Mouse (Mus musculus) embryo, embryonic 11 days (tissue): ENCODE results near the gene Hhipl2.
A peak's percentile ranks its signal among the peaks of the same experiment; 100 is the strongest.
"Not testable (repeated sequence)": the region's sequence is repeated elsewhere in the genome, so short reads cannot be mapped to it uniquely, and the experiment has no call there.

Experiments
- DNase-seq: peaks from one replicate; pipeline ENCODE4 v3.0.0-alpha.2; 2015

Hhipl2 gene

DNA sequence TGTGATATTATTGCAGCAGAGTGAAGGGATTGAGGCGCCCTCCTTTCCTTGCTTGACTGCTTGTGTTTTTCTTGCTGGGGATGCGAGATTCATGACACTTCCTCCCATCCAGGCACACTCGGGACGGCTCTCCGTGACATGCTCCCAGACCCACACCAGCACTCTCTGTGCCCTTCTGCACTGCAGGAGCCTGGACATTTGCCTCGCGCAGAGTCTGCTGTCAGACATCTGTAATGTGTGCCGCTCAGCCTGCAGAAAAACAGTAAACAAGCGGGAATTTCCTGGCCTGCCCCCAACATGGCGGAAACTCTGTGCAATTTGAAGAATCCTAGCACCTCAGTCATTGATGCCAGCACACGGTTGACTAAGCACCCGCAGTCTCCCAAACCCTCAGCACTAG is at the start of gene Hhipl2:
Gene Hhipl2, plus strand, starts transcription at position 343 of the 400 bp plus-strand sequence.
- DNase-seq: no peak

DNA sequence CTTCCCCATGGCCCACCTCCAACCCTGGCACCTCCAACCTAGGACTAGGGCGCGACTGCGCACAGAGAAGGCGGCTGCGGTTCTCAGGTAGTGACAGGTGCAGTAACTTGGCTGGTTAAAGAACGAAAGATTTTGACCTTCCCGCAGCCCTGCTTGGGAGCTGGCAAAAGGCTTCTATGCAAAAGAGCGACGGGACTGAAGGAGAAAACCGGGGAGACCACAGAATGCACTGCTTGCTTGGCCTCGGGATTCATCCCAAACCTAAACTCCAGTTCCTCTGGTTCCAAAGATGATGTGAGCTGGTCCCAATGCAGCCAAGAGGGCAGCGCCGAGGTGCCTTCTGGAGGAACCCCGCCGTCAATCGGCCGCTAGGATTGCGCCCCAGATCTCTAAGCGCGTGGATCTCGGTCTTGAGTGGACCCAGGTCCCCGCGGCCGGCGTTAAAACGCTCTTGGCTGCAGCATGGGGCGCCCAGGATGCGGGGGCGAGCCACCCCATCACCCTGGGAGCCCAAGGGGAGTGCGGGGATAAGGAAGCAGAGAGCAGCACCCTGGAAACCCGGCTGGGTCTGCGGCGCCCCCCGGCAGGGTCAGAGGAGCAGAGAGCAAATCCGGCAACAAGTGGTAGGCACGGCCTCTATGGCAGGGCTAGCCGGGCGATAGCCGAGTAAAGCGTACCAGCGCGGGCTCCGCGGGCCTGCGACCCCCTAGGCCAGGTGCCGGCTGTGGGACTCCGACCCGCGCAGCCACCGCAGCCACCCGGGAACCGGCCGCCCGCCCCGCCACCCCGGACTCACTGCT is 49.2 kb upstream of the Hhipl2 start:
- peak; percentile 43 for DNase-seq

- peak; percentile 96 for DNase-seq
Measured at GRCm38 (mm10) chr1:183369427-183370014, 48.5 kb upstream of the Hhipl2 start, which contains the start of gene Mia3. Mia3 (minus strand) TSS chr1:183369553.

DNA sequence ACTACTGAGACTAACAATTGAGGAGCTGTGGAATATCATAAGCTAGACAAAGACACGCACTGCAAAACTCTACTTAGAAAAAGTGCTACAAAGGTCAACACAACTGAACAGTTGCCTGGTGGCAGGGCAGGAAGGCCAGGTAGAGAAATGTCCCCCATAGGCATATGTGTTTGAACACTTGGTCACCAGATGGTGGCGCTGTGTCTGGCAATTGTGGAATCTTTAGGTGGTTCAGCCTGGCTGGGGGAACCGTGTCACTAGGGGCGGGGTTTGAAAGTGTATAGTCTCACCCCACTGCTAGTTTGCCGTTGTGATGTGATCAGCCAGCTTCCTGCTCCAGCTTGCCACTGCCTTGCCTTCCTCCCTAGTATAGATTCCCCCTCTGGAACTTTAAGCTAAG is 43.3 kb upstream of the Hhipl2 start:
- DNase-seq: no peak

GRCm38 (mm10) chr1:183377045-183377444 is 41.0 kb upstream of the Hhipl2 start:
- no peak for DNase-seq

DNA sequence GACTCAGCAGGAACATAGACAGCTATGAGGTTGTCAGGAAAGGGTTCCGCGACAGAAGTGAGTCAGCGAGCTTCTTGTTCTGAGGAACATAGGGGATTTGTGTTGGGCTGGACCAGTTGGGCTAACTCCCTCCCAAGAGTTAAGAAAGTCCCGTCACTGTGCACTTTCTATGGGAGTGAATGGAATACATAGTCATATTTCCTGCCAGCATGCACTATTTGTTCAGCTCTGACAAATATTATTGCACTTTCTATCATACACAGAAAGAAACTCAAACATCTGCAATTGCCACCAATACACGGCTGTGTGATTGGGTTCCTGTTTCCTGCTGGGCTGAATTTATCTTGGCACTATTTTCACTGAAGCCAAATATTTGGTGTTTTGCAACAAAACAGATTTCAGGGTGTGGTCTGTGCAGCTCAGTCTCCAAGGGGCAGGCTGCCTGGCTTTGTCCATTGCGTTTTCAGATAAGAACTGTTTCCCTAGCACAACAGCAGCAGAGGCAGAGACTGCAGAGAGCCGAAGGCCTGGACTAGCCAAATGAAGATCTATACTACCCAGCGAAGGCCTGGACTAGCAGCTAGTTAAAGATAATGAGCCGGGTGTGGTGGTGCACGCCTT is 39.6 kb upstream of the Hhipl2 start:
- DNase-seq: no peak

GRCm38 (mm10) chr1:183379376-183379775 is 38.6 kb upstream of the Hhipl2 start:
- DNase-seq: not testable (repeated sequence)

DNA sequence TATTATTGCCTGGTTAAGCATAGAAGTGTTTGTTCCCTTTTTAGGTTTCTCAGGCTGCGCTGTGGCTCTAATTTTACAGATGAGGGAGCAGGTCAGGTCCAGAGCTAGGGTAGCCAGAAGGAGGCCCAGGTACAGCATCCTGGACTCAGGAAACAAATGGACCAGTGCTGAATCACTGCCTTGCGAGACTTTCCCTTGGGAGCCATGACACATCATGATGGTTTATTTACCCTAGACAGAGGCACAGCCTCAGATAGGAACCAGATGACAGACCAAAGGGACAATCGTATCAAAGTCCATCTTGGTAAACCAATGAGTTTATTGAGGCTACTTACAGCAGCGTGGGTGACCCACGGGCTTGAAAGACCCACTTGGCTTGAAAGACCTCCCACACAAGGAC is 36.2 kb upstream of the Hhipl2 start:
- no peak for DNase-seq

DNA sequence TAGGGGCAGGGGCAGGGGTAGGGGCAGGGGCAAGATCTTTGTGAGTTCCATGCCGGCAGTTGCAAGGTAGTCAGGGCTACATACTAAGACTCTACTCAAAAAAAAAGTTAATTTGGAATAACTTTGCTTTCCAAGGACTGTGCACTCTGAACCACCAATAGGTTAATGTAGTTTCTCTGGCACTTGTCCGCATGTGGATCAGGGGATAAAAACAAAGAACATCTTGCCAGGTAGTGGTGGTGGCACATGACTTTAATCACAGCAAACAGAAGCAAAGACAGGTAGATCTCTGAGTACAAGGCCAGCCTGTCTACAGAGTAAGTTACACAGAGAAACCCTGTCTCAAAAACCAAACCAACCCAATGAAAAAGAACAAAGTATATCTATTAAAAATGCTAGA is 35.4 kb upstream of the Hhipl2 start:
- no peak for DNase-seq

DNA sequence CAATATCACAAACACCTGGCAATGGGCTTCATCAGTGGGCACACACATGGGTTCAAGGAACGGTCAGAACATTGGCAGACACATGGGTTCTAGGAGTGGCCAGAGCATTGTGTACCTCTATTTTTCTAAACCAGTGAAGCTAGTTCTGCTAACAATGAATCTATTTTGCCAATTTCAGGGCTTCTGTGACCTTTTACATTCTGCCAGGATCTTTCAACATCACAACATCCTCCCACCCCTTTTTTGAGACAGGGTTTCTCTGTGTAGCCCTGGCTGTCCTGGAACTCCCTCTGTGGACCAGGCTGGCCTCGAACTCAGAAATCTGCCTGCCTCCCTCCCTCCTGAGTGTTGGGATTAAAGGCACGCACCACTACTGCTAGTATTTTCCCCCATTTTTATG is 30.6 kb upstream of the Hhipl2 start:
- not testable (repeated sequence) for DNase-seq

DNA sequence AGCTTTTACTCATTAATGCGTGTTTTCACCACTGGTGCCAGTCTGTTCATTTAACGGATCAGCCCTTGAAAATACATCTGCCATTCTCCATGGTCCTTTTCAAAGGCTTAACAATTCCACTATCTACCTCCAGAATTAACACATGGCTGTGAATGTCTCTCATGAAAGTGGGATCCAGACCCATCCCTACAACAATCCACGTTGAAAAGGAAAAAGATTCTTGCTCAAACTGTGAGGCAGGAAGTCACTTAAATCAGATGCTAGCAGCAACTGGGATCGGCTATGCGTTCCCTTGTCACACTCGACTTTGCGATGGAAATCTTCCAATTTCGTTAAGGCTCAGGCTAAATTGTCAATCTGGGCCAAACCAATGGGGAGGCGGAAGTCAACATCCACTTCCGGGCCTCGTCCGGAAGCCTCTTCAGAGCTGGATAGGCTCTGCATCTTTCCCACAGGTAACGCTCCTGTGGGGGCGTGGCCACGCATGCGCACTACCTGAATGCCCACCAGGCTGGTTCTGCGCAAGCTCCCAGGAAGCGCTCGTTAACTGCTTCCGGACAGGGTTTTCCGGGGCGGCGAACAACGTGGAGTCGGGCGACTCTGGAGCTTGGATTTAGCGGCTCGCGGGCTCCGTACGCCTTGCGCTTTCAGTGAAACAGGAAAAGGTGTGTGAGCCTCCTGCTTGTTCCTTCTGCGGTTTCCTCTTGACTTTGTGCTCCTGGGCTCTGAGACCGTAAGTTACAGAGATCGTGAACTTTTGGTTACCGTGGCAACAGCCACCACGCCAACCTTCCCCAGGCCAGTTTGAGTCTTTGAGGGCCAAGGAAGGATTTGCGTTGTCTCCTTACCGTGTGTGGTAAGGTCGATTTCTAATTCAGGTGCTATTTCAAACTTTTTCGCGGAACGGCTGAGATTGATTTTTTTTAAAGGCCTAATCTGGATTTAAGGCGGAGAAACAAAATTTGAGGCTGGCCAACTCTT is 29.3 kb upstream of the Hhipl2 start, which contains the start of gene Taf1a:
Gene Taf1a, plus strand, starts transcription at position 556 of the 981 bp plus-strand sequence.
- peak; percentile 93 for DNase-seq

DNA sequence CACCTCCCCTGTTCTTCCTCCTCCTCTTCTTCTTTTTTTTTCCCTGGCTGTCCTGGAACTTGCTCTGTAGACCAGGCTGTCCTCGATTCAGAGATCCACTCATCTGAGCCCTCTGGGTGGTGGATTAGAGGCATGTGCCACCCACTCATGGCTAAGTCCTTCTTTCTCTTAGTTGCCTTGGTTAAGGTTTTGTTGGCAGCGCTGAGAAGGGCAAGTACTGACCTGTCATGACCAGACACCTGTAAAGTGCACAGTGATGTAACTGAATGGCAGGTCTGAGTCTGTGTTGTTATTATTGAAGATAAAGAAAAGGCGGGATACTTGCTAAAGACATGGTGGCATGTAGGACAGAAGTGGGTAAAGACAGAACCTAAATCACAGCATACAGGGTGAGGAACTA is 14.6 kb upstream of the Hhipl2 start:
- no peak for DNase-seq

DNA sequence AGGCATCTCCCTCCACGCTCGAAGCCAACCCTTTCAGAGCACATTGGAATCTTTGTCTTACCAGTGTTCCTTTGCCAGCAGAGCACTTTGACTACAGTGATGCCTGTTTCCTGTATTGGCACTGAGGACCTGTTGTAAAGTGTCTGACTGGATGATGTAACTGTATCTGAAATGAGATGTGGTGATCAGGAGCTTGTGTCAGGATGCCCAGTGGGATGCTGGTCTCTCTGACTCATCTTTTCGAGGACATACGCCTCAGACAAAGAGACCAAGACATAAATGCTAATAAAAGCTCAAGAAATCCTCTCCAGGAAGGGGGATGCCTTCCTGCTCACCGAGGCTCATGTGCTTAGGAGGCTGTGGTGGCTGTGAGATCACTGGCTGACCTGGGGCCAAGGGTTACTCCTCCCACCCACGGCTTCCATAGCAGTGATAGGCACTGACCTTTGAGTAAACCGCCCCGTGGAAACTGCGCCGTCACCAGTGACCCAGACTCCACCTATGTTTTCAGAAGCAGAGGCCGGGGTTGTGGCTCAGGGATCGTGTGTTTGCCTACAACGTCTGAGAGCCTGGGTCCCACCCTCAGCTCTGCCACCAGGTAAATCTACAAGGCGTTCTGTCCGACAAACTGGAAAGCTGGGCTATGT is 3.8 kb upstream of the Hhipl2 start:
- no peak for DNase-seq

DNA sequence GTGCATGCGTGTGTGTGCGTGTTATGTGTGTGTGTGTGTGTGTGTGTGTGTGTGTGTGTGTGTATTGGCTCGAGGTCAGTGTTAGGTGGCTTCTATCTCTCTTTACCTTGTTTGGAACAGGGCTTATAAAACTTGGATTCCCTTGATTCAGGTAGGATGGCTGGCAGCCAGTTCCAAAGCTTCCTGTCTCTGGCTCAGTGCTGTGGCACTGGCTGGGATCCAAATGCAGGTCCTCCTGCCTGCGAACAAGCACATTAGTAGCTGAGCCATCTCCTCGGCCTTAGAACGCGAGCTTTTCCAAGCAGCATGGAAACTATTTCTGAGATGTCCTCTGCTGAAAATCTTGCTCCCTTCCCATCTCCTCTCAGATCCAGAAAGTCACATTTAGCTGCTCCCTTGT is 1.7 kb downstream of the Hhipl2 start:
- DNase-seq: no peak

GRCm38 (mm10) chr1:183420296-183420695 is 2.3 kb downstream of the Hhipl2 start:
- DNase-seq: no peak

- DNase-seq: no peak
Measured at GRCm38 (mm10) chr1:183424100-183424499, 6.1 kb downstream of the Hhipl2 start.

- no peak for DNase-seq
Measured at GRCm38 (mm10) chr1:183434918-183435317, 16.9 kb downstream of the Hhipl2 start.

DNA sequence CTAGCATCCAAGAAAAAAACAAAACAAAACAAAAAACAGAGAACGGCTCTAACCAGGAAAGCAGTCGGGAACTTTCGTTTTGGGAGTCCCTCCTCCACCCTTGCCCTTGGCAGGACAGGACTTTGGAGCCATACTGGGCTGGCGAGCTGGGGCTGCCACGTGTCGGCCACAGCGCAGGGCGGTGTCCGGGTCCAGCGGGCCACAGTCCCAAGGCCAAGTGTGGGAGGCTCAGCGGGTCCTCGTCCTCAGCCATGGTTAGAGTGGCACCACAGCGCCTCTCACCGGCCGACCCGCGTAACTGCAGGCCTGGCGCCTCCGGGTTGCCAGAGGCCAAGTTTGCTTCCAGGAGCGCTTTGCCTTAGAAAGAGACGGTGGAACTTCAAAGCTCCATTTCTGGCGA is 21.0 kb downstream of the Hhipl2 start:
- DNase-seq: peak; percentile 56

- peak; percentile 88 for DNase-seq
Measured at GRCm38 (mm10) chr1:183442015-183442774, 24.2 kb downstream of the Hhipl2 start.

- no peak for DNase-seq
Measured at GRCm38 (mm10) chr1:183453066-183453465, 35.1 kb downstream of the Hhipl2 start.
